ENCODE assay signal across 25 mouse cellular contexts in the genomic region with DNA sequence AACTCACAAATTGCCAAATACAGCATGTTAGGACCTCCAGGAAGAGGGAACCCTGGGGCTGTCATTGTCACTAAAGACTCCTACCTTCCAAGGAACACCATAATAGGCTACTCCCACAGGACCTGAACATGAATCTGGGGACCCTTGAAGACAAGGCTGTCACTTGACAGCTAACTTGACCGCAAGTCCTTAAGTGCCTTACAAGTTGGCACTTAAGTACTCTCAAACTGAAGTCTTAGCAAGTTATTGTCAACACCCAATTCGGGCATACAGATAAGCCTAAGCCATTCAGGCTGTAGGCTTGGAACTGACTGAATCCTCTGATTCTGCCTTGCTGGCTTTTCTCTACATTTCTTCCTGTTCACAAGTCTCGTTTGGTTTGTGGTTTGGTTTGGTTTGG.
"Had no signal": no experiment of that assay in that cellular context is flagged by ENCODE, and none has a peak within 500 bp of the region (broad histone marks: within the 10 kb centered on the region; RNA-seq: fewer than 3 reads in every experiment).

No protein-coding gene starts in this region.

- H3K4me3 ChIP-seq: heart, adult 2 months; heart, embryonic 13.5 days; heart, embryonic 15.5 days; hindbrain, embryonic 13.5 days; hindbrain, embryonic 15.5 days; kidney, embryonic 15.5 days; limb, embryonic 13.5 days had no signal

- H3K27me3 ChIP-seq: heart, embryonic 15.5 days; hindbrain, embryonic 13.5 days; hindbrain, embryonic 15.5 days; kidney, embryonic 15.5 days; limb, embryonic 13.5 days had no signal

- H3K9me3 ChIP-seq: heart, embryonic 13.5 days; heart, embryonic 15.5 days; hindbrain, embryonic 13.5 days; hindbrain, embryonic 15.5 days; kidney, embryonic 15.5 days; limb, embryonic 13.5 days had no signal

- H3K36me3 ChIP-seq: heart, embryonic 15.5 days; hindbrain, embryonic 15.5 days had no signal

- H3K4me2 ChIP-seq: heart, embryonic 11.5 days; heart, embryonic 13.5 days; heart, embryonic 15.5 days; hindbrain, embryonic 13.5 days; hindbrain, embryonic 15.5 days; kidney, embryonic 15.5 days; limb, embryonic 13.5 days had no signal

- H3K9ac ChIP-seq: forebrain, postnatal 0 days; heart, embryonic 13.5 days; heart, embryonic 15.5 days; hindbrain, embryonic 13.5 days; hindbrain, embryonic 15.5 days; kidney, embryonic 15.5 days; limb, embryonic 13.5 days had no signal

- DNase-seq: forebrain, postnatal 0 days; gastrocnemius, postnatal 14 days; gastrocnemius, postnatal 36 days; heart, adult 11 months; heart, adult 2 months; heart, postnatal 14 days; heart, postnatal 36 days; kidney, adult 11 months; kidney, adult 2 months; kidney, adult 9 months; kidney, postnatal 14 days; kidney, postnatal 36 days; layer of hippocampus, adult 9-11 months; layer of hippocampus, postnatal 36 days; left cerebral cortex, postnatal 4 days had no signal

- H3K27ac ChIP-seq: heart, adult 2 months; heart, embryonic 13.5 days; heart, embryonic 15.5 days; hindbrain, embryonic 13.5 days; hindbrain, embryonic 15.5 days; hindbrain, postnatal 0 days; kidney, embryonic 15.5 days; kidney, postnatal 0 days; limb, embryonic 13.5 days had no signal

- ATAC-seq: forebrain, postnatal 0 days; hindbrain, postnatal 0 days; intestine, embryonic 16.5 days had no signal

- H3K4me1 ChIP-seq: hindbrain, embryonic 13.5 days had no signal
